Comparison of ENCODE assay signal across 12 mouse cellular contexts in the genomic region with DNA sequence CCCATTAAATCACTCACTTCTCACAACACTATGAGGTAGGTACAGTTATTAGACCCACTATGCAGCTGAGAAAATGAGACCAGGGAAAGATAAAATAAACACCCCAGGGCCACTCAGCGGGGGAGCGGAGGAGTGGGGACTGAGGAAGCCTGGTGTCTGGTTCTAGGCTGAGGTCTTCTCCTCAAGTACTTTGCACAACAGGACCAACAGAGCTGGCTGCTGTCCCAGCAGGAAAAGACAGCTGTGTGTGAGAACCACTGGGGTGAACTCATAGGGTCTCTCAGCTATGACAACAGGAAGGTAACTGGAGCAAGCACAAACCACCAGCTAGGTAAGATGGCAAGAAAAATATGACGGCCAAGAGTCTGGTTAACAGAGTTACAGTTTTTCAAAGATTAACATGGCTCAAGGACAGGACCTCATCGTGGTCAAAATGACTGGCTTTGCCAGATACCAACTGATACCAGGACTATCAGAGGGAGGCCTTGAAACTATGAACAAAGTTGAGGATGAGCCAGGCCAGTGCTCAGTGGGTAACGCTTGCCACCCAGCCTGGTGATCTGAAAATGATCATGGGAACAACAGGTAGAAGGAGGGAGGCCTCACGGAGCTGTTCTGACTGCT. TPM values are rescaled to one million over a fixed set of nuclear protein-coding genes. Genes with fewer than 3 reads are reported as not detected.
A peak's percentile ranks its signal among the peaks of the same experiment; 100 is the strongest.
DNase-seq lines count a peak whose midpoint lies in the region; ATAC-seq and TF ChIP-seq lines count a peak whose summit lies in the region.
"Had no signal": no experiment of that assay in that cellular context is flagged by ENCODE, and none has a peak within 500 bp of the region (broad histone marks: within the 10 kb centered on the region; RNA-seq: fewer than 3 reads in every experiment).

No protein-coding gene starts in this region.

- ATAC-seq in neural tube, embryonic 13.5 days (ENCODE audit: low read depth) = no peak
- peak; percentile 33 for ATAC-seq in granulocyte monocyte progenitor cell, adult 5-6 weeks (replicated peaks; ENCODE audit: poor library complexity, severe bottlenecking)
- ATAC-seq in midbrain, embryonic 14.5 days (ENCODE audit: low FRiP score, low TSS enrichment) = no peak
- ATAC-seq: intestine, postnatal 0 days had no signal

- TF ChIP-seq POLR2A in kidney, adult 2 months (IDR thresholded peaks at IDR 0.05; ENCODE audit: low read depth, low read length) = no peak
- TF ChIP-seq POLR2A in myocyte (IDR thresholded peaks at IDR 0.05; ENCODE audit: insufficient read length, low read depth) = no peak

- H3K9ac ChIP-seq in neural tube, embryonic 13.5 days = 0 out of 2 replicates have a peak overlapping the region, but pooled peaks have one; percentile 17
- no peak overlapping the region for H3K9ac ChIP-seq in midbrain, embryonic 14.5 days (replicated peaks; ENCODE audit: low read length)
- H3K9ac ChIP-seq: limb, embryonic 12.5 days had no signal

- no peaks in the 10 kb centered on the region for H3K9me3 ChIP-seq in neural tube, embryonic 13.5 days
- no peaks in the 10 kb centered on the region for H3K9me3 ChIP-seq in midbrain, embryonic 14.5 days (ENCODE audit: control insufficient read depth, low read length)
- H3K9me3 ChIP-seq: limb, embryonic 12.5 days had no signal

- no peak overlapping the region for H3K4me2 ChIP-seq in neural tube, embryonic 13.5 days
- H3K4me2 ChIP-seq in myocyte (ENCODE audit: low read depth) = peak overlapping the region; percentile 37
- H3K4me2 ChIP-seq in midbrain, embryonic 14.5 days (ENCODE audit: low read length) = no peak overlapping the region
- H3K4me2 ChIP-seq: limb, embryonic 12.5 days had no signal

- H3K4me3 ChIP-seq in kidney, adult 2 months (ENCODE audit: insufficient read depth, low read depth, low read length) = no peak overlapping the region
- no peak overlapping the region for H3K4me3 ChIP-seq in neural tube, embryonic 13.5 days
- H3K4me3 ChIP-seq in myocyte = no peak overlapping the region
- H3K4me3 ChIP-seq in midbrain, embryonic 14.5 days (replicated peaks; ENCODE audit: low read depth, low read length) = no peak overlapping the region
- H3K4me3 ChIP-seq: limb, embryonic 12.5 days had no signal

- H3K36me3 ChIP-seq in kidney, adult 2 months (ENCODE audit: control insufficient read depth, insufficient read depth, low read length) = peaks cover 3% of the 10 kb centered on the region; the same call in 1 of the 2 replicates
- peaks cover 23% of the 10 kb centered on the region for H3K36me3 ChIP-seq in neural tube, embryonic 13.5 days
- H3K36me3 ChIP-seq in myocyte (ENCODE audit: control insufficient read depth, insufficient read depth) = peaks cover 4% of the 10 kb centered on the region
- peaks cover 24% of the 10 kb centered on the region for H3K36me3 ChIP-seq in midbrain, embryonic 14.5 days (ENCODE audit: control insufficient read depth, insufficient read depth, low read length)

- no peaks in the 10 kb centered on the region for H3K27me3 ChIP-seq in kidney, adult 2 months (replicated peaks; ENCODE audit: control insufficient read depth, insufficient read depth, low read length)
- H3K27me3 ChIP-seq in neural tube, embryonic 13.5 days = no peaks in the 10 kb centered on the region
- H3K27me3 ChIP-seq in myocyte (ENCODE audit: control insufficient read depth, insufficient read depth, insufficient read length) = no peaks in the 10 kb centered on the region
- H3K27me3 ChIP-seq in midbrain, embryonic 14.5 days (ENCODE audit: control insufficient read depth, insufficient read depth, low read length) = no peaks in the 10 kb centered on the region
- H3K27me3 ChIP-seq: limb, embryonic 12.5 days had no signal

- H3K79me2 ChIP-seq in myocyte (ENCODE audit: control insufficient read depth, insufficient read depth) = no peaks in the 10 kb centered on the region

- peak; percentile 56 for DNase-seq in kidney, adult 2 months
- DNase-seq in kidney, adult 18-20 months = no peak
- no peak for DNase-seq in neural tube, embryonic 10.5 days (ENCODE audit: extremely low spot score, low spot score)
- DNase-seq in midbrain, embryonic 14.5 days = no peak
- DNase-seq: adrenal gland, adult 8-10 months; embryo, embryonic 11 days; thymus, postnatal 36 days had no signal

- H3K27ac ChIP-seq in kidney, adult 2 months (ENCODE audit: insufficient read depth, low read depth, low read length) = peak overlapping the region; percentile 87
- no peak overlapping the region for H3K27ac ChIP-seq in neural tube, embryonic 13.5 days (replicated peaks)
- no peak overlapping the region for H3K27ac ChIP-seq in midbrain, embryonic 14.5 days (replicated peaks; ENCODE audit: low read depth, low read length)
- H3K27ac ChIP-seq: limb, embryonic 12.5 days had no signal

- H3K4me1 ChIP-seq in kidney, adult 2 months (ENCODE audit: control insufficient read depth, insufficient read depth, low read length) = peaks cover 30% of the 10 kb centered on the region
- H3K4me1 ChIP-seq in neural tube, embryonic 13.5 days (replicated peaks) = peaks cover 41% of the 10 kb centered on the region
- H3K4me1 ChIP-seq in midbrain, embryonic 14.5 days (ENCODE audit: control insufficient read depth, insufficient read depth, low read length) = peaks cover 12% of the 10 kb centered on the region

- no peak overlapping the region for H3ac ChIP-seq in myocyte (ENCODE audit: control insufficient read depth, insufficient read length)

- 34% methylated on average over 6 of the region's 6 CpGs for WGBS in kidney, adult 2 months
- 88% methylated on average over 6 of the region's 6 CpGs for WGBS in neural tube, embryonic 13.5 days
- WGBS in midbrain, embryonic 14.5 days = 93% methylated on average over 6 of the region's 6 CpGs

- no peak for TF ChIP-seq CTCF in kidney, adult 2 months (conservative IDR thresholded peaks at IDR 0.05; ENCODE audit: insufficient read depth, insufficient read length, low read depth, low read length)

TF ChIP-seq in myocyte, 11 proteins besides CTCF, POLR2A, EP300 and RAD21:
- TF ChIP-seq USF1 (IDR thresholded peaks at IDR 0.05; ENCODE audit: low read depth) = no peak
- TF ChIP-seq POLR2AphosphoS2 (IDR thresholded peaks at IDR 0.05; ENCODE audit: insufficient read length, low read depth) = no peak
- TF ChIP-seq REST (IDR thresholded peaks at IDR 0.05; ENCODE audit: insufficient read depth, insufficient read length) = no peak
- peak in 1 of 3 experiments; percentile 18 for TF ChIP-seq MYOD1 (IDR thresholded peaks at IDR 0.05; ENCODE audit: control insufficient read depth in 1 of 3, insufficient read length in 2 of 3, low read depth in 2 of 3)
- no peak for TF ChIP-seq E2F4 (IDR thresholded peaks at IDR 0.05; ENCODE audit: insufficient read depth)
- TF ChIP-seq TCF12 (IDR thresholded peaks at IDR 0.05; ENCODE audit: insufficient read depth, poor library complexity, severe bottlenecking) = no peak
- TF ChIP-seq MYOG (IDR thresholded peaks at IDR 0.05; ENCODE audit: control insufficient read depth in 1 of 3, insufficient read depth in 1 of 3, insufficient read length in 2 of 3, low read depth in 2 of 3) = no peak

RNA-seq across cellular contexts. Expression of a gene that starts 3.5 kb away (rescaled TPM):
- polyA plus RNA-seq in kidney, adult 2 months (2012; rRNA removed) = 46.6 and 52.9 TPM in 2 replicates
- 71.8 and 74.5 TPM in 2 replicates for polyA plus RNA-seq in neural tube, embryonic 13.5 days (2015; fragmentation: Nextera tagmentation; extraction: Ambion mirVana)
- 17.9 and 19.2 TPM in 2 replicates for total RNA-seq in granulocyte monocyte progenitor cell, adult 5-6 weeks (2014; fragmentation: Nextera tagmentation)
- 12.8 and 14.1 TPM in 2 replicates for total RNA-seq in granulocyte monocyte progenitor cell, adult 5-6 weeks (2017)
- 41.0 TPM for polyA plus RNA-seq in myocyte (2012; fragmentation: generic; extraction: Trizol)
- 79.2 and 87.7 TPM in 2 replicates for polyA plus RNA-seq in midbrain, embryonic 14.5 days (2014; fragmentation: Nextera tagmentation; extraction: Ambion mirVana)

RNA-seq across cellular contexts. Expression of a gene that starts 12.7 kb away (rescaled TPM):
- 44.6 and 49.8 TPM in 2 replicates for polyA plus RNA-seq in kidney, adult 2 months (2012; rRNA removed)
- polyA plus RNA-seq in neural tube, embryonic 13.5 days (2015; fragmentation: Nextera tagmentation; extraction: Ambion mirVana) = 96.4 and 106 TPM in 2 replicates
- total RNA-seq in granulocyte monocyte progenitor cell, adult 5-6 weeks (2014; fragmentation: Nextera tagmentation) = 194 and 203 TPM in 2 replicates
- total RNA-seq in granulocyte monocyte progenitor cell, adult 5-6 weeks (2017) = 141 and 169 TPM in 2 replicates
- 137 TPM for polyA plus RNA-seq in myocyte (2012; fragmentation: generic; extraction: Trizol)
- 107 and 115 TPM in 2 replicates for polyA plus RNA-seq in midbrain, embryonic 14.5 days (2014; fragmentation: Nextera tagmentation; extraction: Ambion mirVana)

RNA-seq across cellular contexts. Expression of a gene that starts 18.4 kb away (rescaled TPM):
- 11.8 and 13.6 TPM in 2 replicates for polyA plus RNA-seq in kidney, adult 2 months (2012; rRNA removed)
- 14.1 and 15.2 TPM in 2 replicates for polyA plus RNA-seq in neural tube, embryonic 13.5 days (2015; fragmentation: Nextera tagmentation; extraction: Ambion mirVana)
- 1.4 TPM in 1 of 2 replicates, not detected in the other for total RNA-seq in granulocyte monocyte progenitor cell, adult 5-6 weeks (2014; fragmentation: Nextera tagmentation)
- total RNA-seq in granulocyte monocyte progenitor cell, adult 5-6 weeks (2017) = 1.5 and 2.6 TPM in 2 replicates
- polyA plus RNA-seq in myocyte (2012; fragmentation: generic; extraction: Trizol) = 16.3 TPM
- 11.6 and 15.2 TPM in 2 replicates for polyA plus RNA-seq in midbrain, embryonic 14.5 days (2014; fragmentation: Nextera tagmentation; extraction: Ambion mirVana)

RNA-seq across cellular contexts. Expression of a gene that starts 18.5 kb away (rescaled TPM):
- polyA plus RNA-seq in kidney, adult 2 months (2012; rRNA removed) = 10.7 and 13.7 TPM in 2 replicates
- 0.64 and 0.96 TPM in 2 replicates for polyA plus RNA-seq in neural tube, embryonic 13.5 days (2015; fragmentation: Nextera tagmentation; extraction: Ambion mirVana)
- total RNA-seq in granulocyte monocyte progenitor cell, adult 5-6 weeks (2014; fragmentation: Nextera tagmentation) = 0.81 TPM in 1 of 2 replicates, not detected in the other
- total RNA-seq in granulocyte monocyte progenitor cell, adult 5-6 weeks (2017) = 0.15 TPM in 1 of 2 replicates, not detected in the other
- 0.25 TPM for polyA plus RNA-seq in myocyte (2012; fragmentation: generic; extraction: Trizol)
- 0.85 and 1.00 TPM in 2 replicates for polyA plus RNA-seq in midbrain, embryonic 14.5 days (2014; fragmentation: Nextera tagmentation; extraction: Ambion mirVana)

RNA-seq across cellular contexts. Expression of a gene that starts 25.6 kb away (rescaled TPM):
- polyA plus RNA-seq in kidney, adult 2 months (2012; rRNA removed) = 116 and 138 TPM in 2 replicates
- polyA plus RNA-seq in neural tube, embryonic 13.5 days (2015; fragmentation: Nextera tagmentation; extraction: Ambion mirVana) = 421 and 434 TPM in 2 replicates
- total RNA-seq in granulocyte monocyte progenitor cell, adult 5-6 weeks (2014; fragmentation: Nextera tagmentation) = 512 and 539 TPM in 2 replicates
- total RNA-seq in granulocyte monocyte progenitor cell, adult 5-6 weeks (2017) = 838 and 956 TPM in 2 replicates
- 371 TPM for polyA plus RNA-seq in myocyte (2012; fragmentation: generic; extraction: Trizol)
- 489 and 530 TPM in 2 replicates for polyA plus RNA-seq in midbrain, embryonic 14.5 days (2014; fragmentation: Nextera tagmentation; extraction: Ambion mirVana)
